Mouse (Mus musculus) midbrain, postnatal 0 days (tissue): ENCODE measurements around the gene Togaram1. TPM values are rescaled to one million over a fixed set of nuclear protein-coding genes. Genes with fewer than 3 reads are reported as not detected.

Experiments used
- ATAC-seq: fragments of 200-750 bp; cut with Nextera tagmentation; 2 replicates; pipeline ENCODE4 v1.8.0; 2017; ENCODE audit warnings: moderate number of reproducible peaks, mild to moderate bottlenecking, moderate TSS enrichment, moderate library complexity; ENCODE audit not compliant: low FRiP score
- DNase-seq: peaks from one replicate; pipeline ENCODE4 v3.0.0-alpha.2; 2015; ENCODE audit warnings: low spot score
- H3K27ac ChIP-seq: fragments of 300-500 bp; sonication (generic); 2 replicates; pipeline ENCODE4 v1.5.1; 2014; ENCODE audit warnings: low read depth, mild to moderate bottlenecking, low read length, mixed read lengths
- H3K27me3 ChIP-seq: fragments of 300-500 bp; sonication (generic); 2 replicates; pipeline ENCODE4 v1.6.1; 2014; ENCODE audit warnings: low read length, control low read depth, mixed read lengths; ENCODE audit not compliant: insufficient read depth
- H3K36me3 ChIP-seq: fragments of 300-500 bp; sonication (generic); 2 replicates; pipeline ENCODE4 v1.6.1; 2014; ENCODE audit warnings: low read length, control low read depth, mixed read lengths; ENCODE audit not compliant: insufficient read depth
- H3K4me1 ChIP-seq: fragments of 300-500 bp; sonication (generic); 2 replicates; pipeline ENCODE4 v1.6.1; 2014; ENCODE audit warnings: mild to moderate bottlenecking, control low read depth, antibody characterized with exemption, low read length, mixed read lengths; ENCODE audit not compliant: insufficient read depth
- H3K4me2 ChIP-seq: fragments of 300-500 bp; sonication (generic); 2 replicates; pipeline ENCODE4 v1.6.1; 2014; ENCODE audit warnings: low read depth, mild to moderate bottlenecking, low read length, mixed read lengths; ENCODE audit not compliant: poor library complexity, severe bottlenecking
- H3K4me3 ChIP-seq: fragments of 300-500 bp; sonication (generic); 2 replicates; pipeline ENCODE4 v1.5.1; 2014; ENCODE audit warnings: low read depth, mild to moderate bottlenecking, low read length, moderate library complexity
- H3K9ac ChIP-seq: fragments of 300-500 bp; sonication (generic); replicated peaks from 2 replicates; pipeline ENCODE4 v1.6.1; 2014; ENCODE audit warnings: mild to moderate bottlenecking, low read length, moderate library complexity, mixed read lengths; ENCODE audit not compliant: poor library complexity, severe bottlenecking
- H3K9me3 ChIP-seq: fragments of 300-500 bp; sonication (generic); 2 replicates; pipeline ENCODE4 v1.6.1; 2016; ENCODE audit warnings: low read length, control low read depth
- CTCF ChIP-seq: IDR thresholded peaks from 2 replicates; pipeline ENCODE4 v1.5.1; 2016; ENCODE audit warnings: antibody characterized with exemption, mild to moderate bottlenecking
- WGBS: fragments of 180-500 bp; shearing (Covaris S2); extraction: QIAGEN DNeasy Blood & Tissue Kit; methylation state at CpG from one replicate; pipeline ENCODE4 v1.1.7; 2014; 5-methylcytosine and 5-hydroxymethylcytosine counted together
- polyA plus RNA-seq: library from polyadenylated mRNA; unstranded; fragments of >200 nt; fragmentation: Nextera tagmentation; extraction: Ambion mirVana; gene quantifications from 2 replicates; pipeline ENCODE4 v1.2.1, GENCODE M21; 2015
- total RNA-seq: library from RNA; depleted of rRNA; stranded (reverse); fragments of >200 nt; gene quantifications from 2 replicates; pipeline ENCODE4 v1.2.3, GENCODE M21; 2014

Gene Togaram1
- total and polyA plus RNA-seq, 2 experiments from 2014 or later: 16.1 to 27.1 TPM

DNA sequence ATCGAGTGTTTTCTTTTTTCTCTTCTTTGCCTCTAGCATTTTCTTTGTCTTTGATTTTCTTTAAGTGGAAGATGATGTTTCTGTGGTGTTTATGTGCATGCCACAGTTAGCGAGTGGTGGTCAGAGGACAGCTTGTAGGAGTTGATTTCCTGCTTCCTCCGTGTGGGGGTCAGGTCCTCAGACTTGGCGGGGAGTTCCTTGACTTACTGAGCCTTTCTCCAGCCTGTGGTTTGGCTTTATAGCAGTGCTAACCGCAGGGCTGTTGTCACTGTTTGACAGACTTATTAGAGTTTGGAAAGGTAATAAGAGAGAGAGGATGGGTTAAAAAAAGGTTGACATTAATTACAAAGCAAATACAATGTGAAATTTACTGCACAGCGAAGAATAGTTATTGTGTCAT is 10.0 kb downstream of the Togaram1 start:
- ATAC-seq (no peak), DNase-seq (no peak)
- 69% methylated on average over 6 of the region's 6 CpGs for WGBS
- Histone ChIP-seq H3K36me3 (peaks cover 21% of the 10 kb centered on the region; the same call in 1 of the 2 replicates), H3K4me2 (no peak overlapping the region), H3K4me1 (peaks cover 12% of the 10 kb centered on the region; the same call in 1 of the 2 replicates), H3K9ac (no peak overlapping the region), H3K4me3 (no peak overlapping the region), H3K27ac (no peak overlapping the region), H3K27me3 (no peaks in the 10 kb centered on the region), H3K9me3 (no peaks in the 10 kb centered on the region)
- no peak for TF ChIP-seq CTCF

DNA sequence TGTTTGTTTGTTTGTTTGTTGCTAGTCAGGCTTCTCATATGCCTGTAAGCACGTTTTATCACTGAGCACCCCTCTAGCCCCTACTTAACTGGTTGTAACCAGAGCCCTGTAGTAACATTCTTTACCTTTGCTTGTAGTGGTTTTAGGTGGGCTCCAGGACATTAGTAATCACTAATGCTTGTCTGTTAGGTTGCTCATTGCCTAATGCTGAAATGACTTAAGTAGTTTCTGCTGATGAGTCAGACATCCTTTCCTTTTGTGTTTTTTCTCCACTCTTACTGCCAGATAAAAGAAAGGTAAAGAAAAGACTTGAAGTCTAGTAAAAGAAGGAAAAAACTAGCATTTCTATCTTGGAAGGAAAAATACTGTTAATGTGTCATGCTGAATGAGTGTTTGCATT is 10.6 kb downstream of the Togaram1 start:
- no peak overlapping the region for H3K27ac ChIP-seq
- H3K4me3 ChIP-seq: no peak overlapping the region
- WGBS: 79% methylated on average over 1 of the region's 1 CpGs
- no peaks in the 10 kb centered on the region for H3K27me3 ChIP-seq
- no peaks in the 10 kb centered on the region for H3K9me3 ChIP-seq
- DNase-seq (no peak), ATAC-seq (no peak)
- no peak overlapping the region for H3K9ac ChIP-seq
- peaks cover 6% of the 10 kb centered on the region; the same call in 1 of the 2 replicates for H3K4me1 ChIP-seq
- TF ChIP-seq CTCF: no peak
- peaks cover 22% of the 10 kb centered on the region; the same call in 1 of the 2 replicates for H3K36me3 ChIP-seq
- no peak overlapping the region for H3K4me2 ChIP-seq

DNA sequence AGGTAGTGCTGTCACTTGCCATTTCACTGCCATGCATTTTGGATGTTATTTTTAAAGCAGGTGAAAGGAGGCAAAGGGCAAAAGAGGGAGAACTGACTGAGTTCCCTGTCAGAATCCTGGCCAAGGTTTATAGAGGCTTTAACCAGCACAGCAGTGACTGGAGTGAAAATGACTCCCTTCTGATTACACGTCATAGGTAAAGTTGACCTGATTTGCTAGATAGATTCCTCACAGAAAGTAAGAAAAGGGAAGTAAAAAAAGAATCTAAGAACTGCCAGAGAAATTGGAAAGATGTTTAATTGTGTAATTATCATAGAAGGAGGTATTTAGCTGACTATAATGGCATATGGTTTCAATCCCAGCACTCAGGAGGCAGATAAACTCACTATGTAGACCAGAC is 11.9 kb downstream of the Togaram1 start:
- DNase-seq: no peak
- Histone ChIP-seq H3K9me3 (no peaks in the 10 kb centered on the region), H3K36me3 (peaks cover 22% of the 10 kb centered on the region; the same call in 1 of the 2 replicates), H3K27ac (no peak overlapping the region), H3K4me1 (0 out of 2 replicates have a peak, but pooled peaks cover 2% of the 10 kb centered on the region), H3K27me3 (no peaks in the 10 kb centered on the region), H3K4me2 (no peak overlapping the region), H3K4me3 (no peak overlapping the region), H3K9ac (no peak overlapping the region)
- no peak for ATAC-seq
- TF ChIP-seq CTCF: no peak
- WGBS: 91% methylated on average over 1 of the region's 1 CpGs

GRCm38 (mm10) chr12:65007725-65008124 is 42.1 kb downstream of the Togaram1 start:
- H3K9me3 ChIP-seq: no peaks in the 10 kb centered on the region
- TF ChIP-seq CTCF: no peak
- no peak overlapping the region for H3K27ac ChIP-seq
- H3K4me1 ChIP-seq: no peaks in the 10 kb centered on the region
- ATAC-seq (no peak), DNase-seq (no peak)
- no peak overlapping the region for H3K4me2 ChIP-seq
- no peak overlapping the region for H3K4me3 ChIP-seq
- peaks cover 38% of the 10 kb centered on the region for H3K36me3 ChIP-seq
- H3K9ac ChIP-seq: no peak overlapping the region
- 96% methylated on average over 3 of the region's 3 CpGs for WGBS
- no peaks in the 10 kb centered on the region for H3K27me3 ChIP-seq

DNA sequence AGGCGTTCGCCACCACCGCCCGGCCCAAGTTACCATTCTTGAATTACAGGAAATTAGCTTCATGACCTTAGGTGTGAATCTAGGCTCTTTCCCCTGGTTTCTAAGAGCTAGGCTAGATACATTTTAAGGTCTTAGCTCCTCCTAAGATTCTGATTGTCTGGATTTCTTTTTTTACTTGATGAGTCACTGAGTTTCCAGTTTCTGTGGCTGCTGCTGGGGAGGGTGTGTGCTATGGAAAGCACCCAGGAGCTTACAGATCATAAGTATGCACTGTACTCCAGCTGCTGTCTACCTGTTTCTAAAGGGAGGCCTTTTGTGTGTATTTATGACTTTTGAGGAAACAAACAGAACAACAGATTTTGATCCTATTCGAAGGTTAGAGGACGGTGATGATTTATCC is 57.2 kb downstream of the Togaram1 start:
- Histone ChIP-seq H3K4me3 (no peak overlapping the region), H3K27ac (no peak overlapping the region), H3K9me3 (no peaks in the 10 kb centered on the region), H3K4me1 (no peaks in the 10 kb centered on the region), H3K27me3 (no peaks in the 10 kb centered on the region), H3K36me3 (no peaks in the 10 kb centered on the region; the same call in 1 of the 2 replicates), H3K4me2 (no peak overlapping the region), H3K9ac (no peak overlapping the region)
- TF ChIP-seq CTCF: no peak
- no peak for DNase-seq
- ATAC-seq: no peak
- WGBS: 98% methylated on average over 6 of the region's 6 CpGs

DNA sequence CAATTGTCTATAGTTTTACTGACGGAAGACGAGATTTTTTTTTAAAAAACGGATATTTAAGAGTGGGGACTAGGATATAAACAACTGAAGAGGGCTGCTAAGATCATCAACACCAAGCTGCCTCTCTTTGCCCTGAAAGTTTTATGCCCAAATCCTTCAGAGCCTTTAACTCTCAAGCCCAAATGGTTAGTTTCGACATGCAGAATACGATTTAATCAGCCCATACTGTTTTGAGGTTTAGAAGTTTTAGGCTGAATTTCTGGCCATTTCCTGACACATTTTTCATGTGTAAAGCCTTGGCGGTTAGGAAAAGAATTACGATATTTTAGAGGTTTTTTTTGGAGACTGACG is 70.2 kb downstream of the Togaram1 start:
- no peak for TF ChIP-seq CTCF
- Histone ChIP-seq H3K4me3 (peak overlapping the region; percentile 91), H3K27ac (no peak overlapping the region), H3K9me3 (no peaks in the 10 kb centered on the region), H3K4me2 (peak overlapping the region; percentile 60), H3K27me3 (no peaks in the 10 kb centered on the region), H3K9ac (0 out of 2 replicates have a peak overlapping the region, but pooled peaks have one; percentile 94), H3K36me3 (no peaks in the 10 kb centered on the region), H3K4me1 (0 out of 2 replicates have a peak, but pooled peaks cover 6% of the 10 kb centered on the region)
- WGBS: 43% methylated on average over 8 of the region's 8 CpGs
- DNase-seq: no peak
- ATAC-seq: peak; percentile 8; the same call in 1 of the 2 replicates
